Mouse (Mus musculus): ENCODE measurements at regions not wholly inside any gene's neighbourhood (a gene's known extent, or its start where the extent isn't known, plus 50 kb on each side); places are given as distances from the start of the nearest gene placed in this dataset.

- TF ChIP-seq EP300 (IDR thresholded peaks at IDR 0.05) (no peak), CTCF (IDR thresholded peaks at IDR 0.05) (no peak)
- DNase-seq (ENCODE audit: low spot score) (no peak), ATAC-seq (no peak)
- H3K9me3 ChIP-seq (ENCODE audit: low read length) = no peaks in the 10 kb centered on the region
- no peaks in the 10 kb centered on the region for H3K27me3 ChIP-seq (replicated peaks; ENCODE audit: insufficient read depth, low read length)
- H3K27ac ChIP-seq (ENCODE audit: low read length) = no peak overlapping the region
- H3K4me1 ChIP-seq (ENCODE audit: insufficient read depth, low read depth, low read length) = no peaks in the 10 kb centered on the region
- WGBS = 32% methylated on average over 6 of the region's 6 CpGs
- H3K9ac ChIP-seq (replicated peaks; ENCODE audit: low read depth) = no peak overlapping the region
- no peaks in the 10 kb centered on the region for H3K36me3 ChIP-seq (ENCODE audit: insufficient read depth, low read length)
- no peak overlapping the region for H3K4me2 ChIP-seq (replicated peaks; ENCODE audit: low read depth, low read length)
- no peak overlapping the region for H3K4me3 ChIP-seq (ENCODE audit: low read depth, low read length)
Measured at GRCm38 (mm10) chr10:100865501-100866181, 275.4 kb downstream of the 1700017N19Rik start.

- Histone ChIP-seq H3K9ac (replicated peaks; ENCODE audit: low read depth) (no peak overlapping the region), H3K4me1 (ENCODE audit: insufficient read depth, low read depth, low read length) (no peaks in the 10 kb centered on the region), H3K9me3 (ENCODE audit: low read length) (no peaks in the 10 kb centered on the region), H3K27me3 (replicated peaks; ENCODE audit: insufficient read depth, low read length) (no peaks in the 10 kb centered on the region), H3K36me3 (ENCODE audit: insufficient read depth, low read length) (no peaks in the 10 kb centered on the region), H3K27ac (ENCODE audit: low read length) (no peak overlapping the region), H3K4me2 (replicated peaks; ENCODE audit: low read depth, low read length) (no peak overlapping the region), H3K4me3 (ENCODE audit: low read depth, low read length) (no peak overlapping the region)
- ATAC-seq = no peak
- TF ChIP-seq EP300 (IDR thresholded peaks at IDR 0.05) = no peak
- TF ChIP-seq CTCF (IDR thresholded peaks at IDR 0.05) = no peak
- 22% methylated on average over 3 of the region's 3 CpGs for WGBS
- no peak for DNase-seq (ENCODE audit: low spot score)
Measured at GRCm38 (mm10) chr10:100868360-100868916, 278.2 kb downstream of the 1700017N19Rik start.

- ATAC-seq (no peak), DNase-seq (ENCODE audit: low spot score) (no peak)
- H3K4me3 ChIP-seq (ENCODE audit: low read depth, low read length) = no peak overlapping the region
- WGBS = 70% methylated on average over 2 of the region's 2 CpGs
- no peak overlapping the region for H3K4me2 ChIP-seq (replicated peaks; ENCODE audit: low read depth, low read length)
- TF ChIP-seq EP300 (IDR thresholded peaks at IDR 0.05) (no peak), CTCF (IDR thresholded peaks at IDR 0.05) (no peak)
- no peaks in the 10 kb centered on the region for H3K4me1 ChIP-seq (ENCODE audit: insufficient read depth, low read depth, low read length)
- no peak overlapping the region for H3K27ac ChIP-seq (ENCODE audit: low read length)
- no peaks in the 10 kb centered on the region for H3K36me3 ChIP-seq (ENCODE audit: insufficient read depth, low read length)
- no peak overlapping the region for H3K9ac ChIP-seq (replicated peaks; ENCODE audit: low read depth)
- no peaks in the 10 kb centered on the region for H3K9me3 ChIP-seq (ENCODE audit: low read length)
- no peaks in the 10 kb centered on the region for H3K27me3 ChIP-seq (replicated peaks; ENCODE audit: insufficient read depth, low read length)
Measured at GRCm38 (mm10) chr10:100882584-100882983, 292.3 kb downstream of the 1700017N19Rik start.

- H3K27ac ChIP-seq (ENCODE audit: low read length) = no peak overlapping the region
- H3K36me3 ChIP-seq (ENCODE audit: insufficient read depth, low read length) = no peaks in the 10 kb centered on the region
- no peak overlapping the region for H3K4me3 ChIP-seq (ENCODE audit: low read depth, low read length)
- no peak for DNase-seq (ENCODE audit: low spot score)
- WGBS = 69% methylated on average over 2 of the region's 2 CpGs
- ATAC-seq = no peak
- H3K4me2 ChIP-seq (replicated peaks; ENCODE audit: low read depth, low read length) = no peak overlapping the region
- H3K27me3 ChIP-seq (replicated peaks; ENCODE audit: insufficient read depth, low read length) = no peaks in the 10 kb centered on the region
- TF ChIP-seq CTCF (IDR thresholded peaks at IDR 0.05) (no peak), EP300 (IDR thresholded peaks at IDR 0.05) (no peak)
- no peaks in the 10 kb centered on the region for H3K4me1 ChIP-seq (ENCODE audit: insufficient read depth, low read depth, low read length)
- H3K9me3 ChIP-seq (ENCODE audit: low read length) = no peaks in the 10 kb centered on the region
- no peak overlapping the region for H3K9ac ChIP-seq (replicated peaks; ENCODE audit: low read depth)
Measured at GRCm38 (mm10) chr10:100922976-100923375, 332.7 kb downstream of the 1700017N19Rik start.

- H3K9me3 ChIP-seq (ENCODE audit: low read length) = no peaks in the 10 kb centered on the region
- no peak overlapping the region for H3K9ac ChIP-seq (replicated peaks; ENCODE audit: low read depth)
- no peaks in the 10 kb centered on the region for H3K36me3 ChIP-seq (ENCODE audit: insufficient read depth, low read length)
- no peak for ATAC-seq
- H3K4me1 ChIP-seq (ENCODE audit: insufficient read depth, low read depth, low read length) = no peaks in the 10 kb centered on the region
- TF ChIP-seq EP300 (IDR thresholded peaks at IDR 0.05) (no peak), CTCF (IDR thresholded peaks at IDR 0.05) (no peak)
- no peak overlapping the region for H3K27ac ChIP-seq (ENCODE audit: low read length)
- no peak for DNase-seq (ENCODE audit: low spot score)
- H3K4me2 ChIP-seq (replicated peaks; ENCODE audit: low read depth, low read length) = no peak overlapping the region
- 46% methylated on average over 3 of the region's 3 CpGs for WGBS
- no peaks in the 10 kb centered on the region for H3K27me3 ChIP-seq (replicated peaks; ENCODE audit: insufficient read depth, low read length)
- no peak overlapping the region for H3K4me3 ChIP-seq (ENCODE audit: low read depth, low read length)
Measured at GRCm38 (mm10) chr10:100927086-100927485, 336.8 kb downstream of the 1700017N19Rik start.

GRCm38 (mm10) chr10:100931739-100932138 is 341.5 kb downstream of the 1700017N19Rik start:
- no peaks in the 10 kb centered on the region for H3K36me3 ChIP-seq (ENCODE audit: insufficient read depth, low read length)
- H3K4me1 ChIP-seq (ENCODE audit: insufficient read depth, low read depth, low read length) = no peaks in the 10 kb centered on the region
- no peaks in the 10 kb centered on the region for H3K9me3 ChIP-seq (ENCODE audit: low read length)
- H3K27me3 ChIP-seq (replicated peaks; ENCODE audit: insufficient read depth, low read length) = no peaks in the 10 kb centered on the region
- H3K4me3 ChIP-seq (ENCODE audit: low read depth, low read length) = no peak overlapping the region
- DNase-seq (ENCODE audit: low spot score) (no peak), ATAC-seq (no peak)
- no peak overlapping the region for H3K9ac ChIP-seq (replicated peaks; ENCODE audit: low read depth)
- H3K4me2 ChIP-seq (replicated peaks; ENCODE audit: low read depth, low read length) = no peak overlapping the region
- H3K27ac ChIP-seq (ENCODE audit: low read length) = no peak overlapping the region
- WGBS = 65% methylated on average over 1 of the region's 1 CpGs
- no peak for TF ChIP-seq CTCF (IDR thresholded peaks at IDR 0.05)
- TF ChIP-seq EP300 (IDR thresholded peaks at IDR 0.05) = no peak
